Mouse (Mus musculus): ENCODE results near the gene Olfr1156. TPM values are rescaled to one million over a fixed set of nuclear protein-coding genes. Genes with fewer than 3 reads are reported as not detected.

Olfr1156 gene
- polyA plus RNA-seq, 2 experiments = not detected

- TF ChIP-seq POLR2A (IDR thresholded peaks at IDR 0.05; ENCODE audit: borderline replicate concordance, extremely low read depth, insufficient read depth, insufficient read length) = no peak
- H3K4me1 ChIP-seq (ENCODE audit: control insufficient read depth, insufficient read depth, low read length) = no peaks in the 10 kb centered on the region
- no peaks in the 10 kb centered on the region for H3K9me3 ChIP-seq (ENCODE audit: control insufficient read depth, low read length)
- H3K4me3 ChIP-seq (replicated peaks; ENCODE audit: low read length) = no peak within 1 kb of the TSS
- no peak within 1 kb of the TSS for H3K9ac ChIP-seq (ENCODE audit: low read depth, low read length, severe bottlenecking)
- ATAC-seq (ENCODE audit: low FRiP score, low read depth) (no peak), DNase-seq (ENCODE audit: low spot score) (no peak)
- WGBS = 82% methylated on average over 1 of the region's 1 CpGs
- no peak within 1 kb of the TSS for H3K27ac ChIP-seq (replicated peaks; ENCODE audit: low read depth, low read length)
- no peak within 1 kb of the TSS for H3K4me2 ChIP-seq (replicated peaks; ENCODE audit: low read depth, low read length, severe bottlenecking)
- no peaks in the 10 kb centered on the region for H3K27me3 ChIP-seq (ENCODE audit: control insufficient read depth, insufficient read depth, low read length)
- no peaks in the 10 kb centered on the region for H3K36me3 ChIP-seq (ENCODE audit: control insufficient read depth, insufficient read depth, low read length)
Measured at GRCm38 (mm10) chr2:87905066-87905465, 47.8 kb downstream of the Olfr1156 start, which contains the start of gene Olfr1154. Olfr1154 (minus strand) TSS chr2:87905166.

Other genes starting within 250 kb of the Olfr1156 start
- gene Olfr1137, start 239.9 kb downstream of the Olfr1156 start, polyA plus RNA-seq (2012; rRNA removed) = not detected in 2 replicates
- gene Olfr1137, start 239.9 kb downstream of the Olfr1156 start, polyA plus RNA-seq (2014; fragmentation: Nextera tagmentation; extraction: Ambion mirVana) = not detected in 2 replicates
- not detected in 2 replicates for gene Olfr1138, start 213.1 kb downstream of the Olfr1156 start, polyA plus RNA-seq (2012; rRNA removed)
- gene Olfr1138, start 213.1 kb downstream of the Olfr1156 start, polyA plus RNA-seq (2014; fragmentation: Nextera tagmentation; extraction: Ambion mirVana) = not detected in 2 replicates
- not detected in 2 replicates for gene Olfr1140, start 209.3 kb downstream of the Olfr1156 start, polyA plus RNA-seq (2012; rRNA removed)
- not detected in 2 replicates for gene Olfr1140, start 209.3 kb downstream of the Olfr1156 start, polyA plus RNA-seq (2014; fragmentation: Nextera tagmentation; extraction: Ambion mirVana)
- not detected in 2 replicates for gene Olfr1141, start 199.1 kb downstream of the Olfr1156 start, polyA plus RNA-seq (2012; rRNA removed)
- not detected in 2 replicates for gene Olfr1141, start 199.1 kb downstream of the Olfr1156 start, polyA plus RNA-seq (2014; fragmentation: Nextera tagmentation; extraction: Ambion mirVana)
- gene Olfr152, start 173.6 kb downstream of the Olfr1156 start, polyA plus RNA-seq (2012; rRNA removed) = not detected in 2 replicates
- not detected in 2 replicates for gene Olfr152, start 173.6 kb downstream of the Olfr1156 start, polyA plus RNA-seq (2014; fragmentation: Nextera tagmentation; extraction: Ambion mirVana)
- gene Olfr1143, start 152.5 kb downstream of the Olfr1156 start, polyA plus RNA-seq (2012; rRNA removed) = not detected in 2 replicates
- gene Olfr1143, start 152.5 kb downstream of the Olfr1156 start, polyA plus RNA-seq (2014; fragmentation: Nextera tagmentation; extraction: Ambion mirVana) = not detected in 2 replicates
- gene Olfr1145, start 143.3 kb downstream of the Olfr1156 start, polyA plus RNA-seq (2012; rRNA removed) = not detected in 2 replicates
- not detected in 2 replicates for gene Olfr1145, start 143.3 kb downstream of the Olfr1156 start, polyA plus RNA-seq (2014; fragmentation: Nextera tagmentation; extraction: Ambion mirVana)
- not detected in 2 replicates for gene Olfr1148, start 122.6 kb downstream of the Olfr1156 start, polyA plus RNA-seq (2012; rRNA removed)
- gene Olfr1148, start 122.6 kb downstream of the Olfr1156 start, polyA plus RNA-seq (2014; fragmentation: Nextera tagmentation; extraction: Ambion mirVana) = not detected in 2 replicates
- gene Olfr1150-ps1, start 109.1 kb downstream of the Olfr1156 start, polyA plus RNA-seq (2012; rRNA removed) = not detected in 2 replicates
- not detected in 2 replicates for gene Olfr1150-ps1, start 109.1 kb downstream of the Olfr1156 start, polyA plus RNA-seq (2014; fragmentation: Nextera tagmentation; extraction: Ambion mirVana)
- gene Olfr1151, start 97.2 kb downstream of the Olfr1156 start, polyA plus RNA-seq (2012; rRNA removed) = not detected in 2 replicates
- gene Olfr1151, start 97.2 kb downstream of the Olfr1156 start, polyA plus RNA-seq (2014; fragmentation: Nextera tagmentation; extraction: Ambion mirVana) = not detected in 2 replicates
- gene Olfr1152, start 86.6 kb downstream of the Olfr1156 start, polyA plus RNA-seq (2012; rRNA removed) = not detected in 2 replicates
- not detected in 2 replicates for gene Olfr1152, start 86.6 kb downstream of the Olfr1156 start, polyA plus RNA-seq (2014; fragmentation: Nextera tagmentation; extraction: Ambion mirVana)
- gene Olfr1153, start 58.1 kb downstream of the Olfr1156 start, polyA plus RNA-seq (2012; rRNA removed) = not detected in 2 replicates
- gene Olfr1153, start 58.1 kb downstream of the Olfr1156 start, polyA plus RNA-seq (2014; fragmentation: Nextera tagmentation; extraction: Ambion mirVana) = not detected in 2 replicates
- not detected in 2 replicates for gene Olfr1154, start 47.9 kb downstream of the Olfr1156 start, polyA plus RNA-seq (2012; rRNA removed)
- gene Olfr1154, start 47.9 kb downstream of the Olfr1156 start, polyA plus RNA-seq (2014; fragmentation: Nextera tagmentation; extraction: Ambion mirVana) = not detected in 2 replicates
- not detected in 2 replicates for gene Olfr1155, start 8.0 kb downstream of the Olfr1156 start, polyA plus RNA-seq (2012; rRNA removed)
- gene Olfr1155, start 8.0 kb downstream of the Olfr1156 start, polyA plus RNA-seq (2014; fragmentation: Nextera tagmentation; extraction: Ambion mirVana) = not detected in 2 replicates
- gene Olfr1157, start 15.2 kb upstream of the Olfr1156 start, polyA plus RNA-seq (2012; rRNA removed) = not detected in 2 replicates
- not detected in 2 replicates for gene Olfr1157, start 15.2 kb upstream of the Olfr1156 start, polyA plus RNA-seq (2014; fragmentation: Nextera tagmentation; extraction: Ambion mirVana)
- not detected in 2 replicates for gene Olfr74, start 21.6 kb upstream of the Olfr1156 start, polyA plus RNA-seq (2012; rRNA removed)
- gene Olfr74, start 21.6 kb upstream of the Olfr1156 start, polyA plus RNA-seq (2014; fragmentation: Nextera tagmentation; extraction: Ambion mirVana) = not detected in 2 replicates
- gene Olfr1158, start 37.0 kb upstream of the Olfr1156 start, polyA plus RNA-seq (2012; rRNA removed) = not detected in 2 replicates
- gene Olfr1158, start 37.0 kb upstream of the Olfr1156 start, polyA plus RNA-seq (2014; fragmentation: Nextera tagmentation; extraction: Ambion mirVana) = not detected in 2 replicates
- not detected in 2 replicates for gene Olfr1160, start 55.2 kb upstream of the Olfr1156 start, polyA plus RNA-seq (2012; rRNA removed)
- not detected in 2 replicates for gene Olfr1160, start 55.2 kb upstream of the Olfr1156 start, polyA plus RNA-seq (2014; fragmentation: Nextera tagmentation; extraction: Ambion mirVana)
- not detected in 2 replicates for gene Olfr1161, start 69.7 kb upstream of the Olfr1156 start, polyA plus RNA-seq (2012; rRNA removed)
- not detected in 2 replicates for gene Olfr1161, start 69.7 kb upstream of the Olfr1156 start, polyA plus RNA-seq (2014; fragmentation: Nextera tagmentation; extraction: Ambion mirVana)
- not detected in 2 replicates for gene Olfr73, start 84.6 kb upstream of the Olfr1156 start, polyA plus RNA-seq (2012; rRNA removed)
- not detected in 2 replicates for gene Olfr73, start 84.6 kb upstream of the Olfr1156 start, polyA plus RNA-seq (2014; fragmentation: Nextera tagmentation; extraction: Ambion mirVana)
- not detected in 2 replicates for gene Olfr1162, start 98.0 kb upstream of the Olfr1156 start, polyA plus RNA-seq (2012; rRNA removed)
- not detected in 2 replicates for gene Olfr1162, start 98.0 kb upstream of the Olfr1156 start, polyA plus RNA-seq (2014; fragmentation: Nextera tagmentation; extraction: Ambion mirVana)
- gene Olfr1163, start 118.7 kb upstream of the Olfr1156 start, polyA plus RNA-seq (2012; rRNA removed) = not detected in 2 replicates
- gene Olfr1163, start 118.7 kb upstream of the Olfr1156 start, polyA plus RNA-seq (2014; fragmentation: Nextera tagmentation; extraction: Ambion mirVana) = not detected in 2 replicates
- gene Olfr1164, start 140.9 kb upstream of the Olfr1156 start, polyA plus RNA-seq (2012; rRNA removed) = not detected in 2 replicates
- gene Olfr1164, start 140.9 kb upstream of the Olfr1156 start, polyA plus RNA-seq (2014; fragmentation: Nextera tagmentation; extraction: Ambion mirVana) = not detected in 2 replicates
- gene Olfr1166, start 175.2 kb upstream of the Olfr1156 start, polyA plus RNA-seq (2012; rRNA removed) = not detected in 2 replicates
- not detected in 2 replicates for gene Olfr1166, start 175.2 kb upstream of the Olfr1156 start, polyA plus RNA-seq (2014; fragmentation: Nextera tagmentation; extraction: Ambion mirVana)
- gene Olfr1167, start 202.1 kb upstream of the Olfr1156 start, polyA plus RNA-seq (2012; rRNA removed) = not detected in 2 replicates
- not detected in 2 replicates for gene Olfr1167, start 202.1 kb upstream of the Olfr1156 start, polyA plus RNA-seq (2014; fragmentation: Nextera tagmentation; extraction: Ambion mirVana)
- gene Olfr1168, start 228.8 kb upstream of the Olfr1156 start, polyA plus RNA-seq (2012; rRNA removed) = not detected in 2 replicates
- gene Olfr1168, start 228.8 kb upstream of the Olfr1156 start, polyA plus RNA-seq (2014; fragmentation: Nextera tagmentation; extraction: Ambion mirVana) = not detected in 2 replicates

Data from limb, embryonic 14.5 days (tissue).